Mouse (Mus musculus) left cerebral cortex, postnatal 25 days (tissue): ENCODE measurements at regions not wholly inside any gene's neighbourhood (a gene's known extent, or its start where the extent isn't known, plus 50 kb on each side); places are given as distances from the start of the nearest gene placed in this dataset.

Source experiments
- DNase-seq, 2 experiments: peaks; one replicate each; pipeline ENCODE4 v3.0.0; 2022; ENCODE audit warnings: low spot score in 2 of 2, mixed read lengths in 1 of 2
- intact Hi-C: fragments of 180-260 bp; cut with DNase I; formaldehyde crosslinking; loops from one replicate; pipeline ENCODE4 v1.15.1; 2025

- intact Hi-C loops, result no loop called here
- no peak for DNase-seq
Observed at GRCm38 (mm10) chr2:8115891-8116290, 606.5 kb upstream of the Celf2 start.

- DNase-seq, result no peak
Observed at GRCm38 (mm10) chr2:8112361-8113073, 603.2 kb upstream of the Celf2 start.

GRCm38 (mm10) chr2:8094157-8094556 lies 584.8 kb upstream of the Celf2 start:
- intact Hi-C loops, result no loop called here
- no peak for DNase-seq

More at GRCm38 (mm10) chr2:8112361-8113073, 603.2 kb upstream of the Celf2 start:
- intact Hi-C loops, result no loop called here

GRCm38 (mm10) chr2:8067901-8068300 lies 558.5 kb upstream of the Celf2 start:
- no peak for DNase-seq
- intact Hi-C loops, result loop anchor here (10.0 kb wide), 2 partner anchors 207 to 277 kb away; no protein-coding TSS in a partner anchor

GRCm38 (mm10) chr2:8061687-8062086 lies 552.3 kb upstream of the Celf2 start:
- DNase-seq, result peak in 1 of 2 experiments; percentile 56
- intact Hi-C loops, result loop anchor here (10.0 kb wide), 2 partner anchors 213 to 283 kb away; no protein-coding TSS in a partner anchor

- intact Hi-C loops, result loop anchor here (5.0 to 10.0 kb wide), 8 partner anchors 182 to 774 kb away; no protein-coding TSS in a partner anchor
- peak; percentile 14 to 83 for DNase-seq
Observed at GRCm38 (mm10) chr2:8029212-8029611, 519.8 kb upstream of the Celf2 start.

- intact Hi-C loops, result loop anchor here (5.0 to 10.0 kb wide), 8 partner anchors 180 to 773 kb away; no protein-coding TSS in a partner anchor
- DNase-seq, result no peak
Observed at GRCm38 (mm10) chr2:8027571-8027970, 518.2 kb upstream of the Celf2 start.

- intact Hi-C loops, result loop anchor here (5.0 to 10.0 kb wide), 8 partner anchors 179 to 772 kb away; no protein-coding TSS in a partner anchor
- peak; percentile 51 to 68 for DNase-seq
Observed at GRCm38 (mm10) chr2:8026648-8027047, 517.3 kb upstream of the Celf2 start.

- peak in 1 of 2 experiments; percentile 0 for DNase-seq
- intact Hi-C loops, result loop anchor here (10.0 kb wide), 4 partner anchors 252 to 768 kb away; no protein-coding TSS in a partner anchor
Observed at GRCm38 (mm10) chr2:8022651-8023050, 513.3 kb upstream of the Celf2 start.

- intact Hi-C loops, result loop anchor here (10.0 kb wide), 4 partner anchors 253 to 767 kb away; no protein-coding TSS in a partner anchor
- DNase-seq, result peak in 1 of 2 experiments; percentile 23
Observed at GRCm38 (mm10) chr2:8022043-8022442, 512.7 kb upstream of the Celf2 start.

GRCm38 (mm10) chr2:8012826-8013225 lies 503.5 kb upstream of the Celf2 start:
- intact Hi-C loops, result loop anchor here (5.0 kb wide), 1 partner anchor 334 kb away; no protein-coding TSS in a partner anchor
- peak; percentile 61 to 89 for DNase-seq

GRCm38 (mm10) chr2:7999444-7999843 lies 490.1 kb upstream of the Celf2 start:
- peak in 1 of 2 experiments; percentile 75 for DNase-seq
- intact Hi-C loops, result no loop called here

GRCm38 (mm10) chr2:7974471-7974870 lies 465.1 kb upstream of the Celf2 start:
- intact Hi-C loops, result no loop called here
- no peak for DNase-seq

- no peak for DNase-seq
- intact Hi-C loops, result no loop called here
Observed at GRCm38 (mm10) chr2:7963456-7963855, 454.1 kb upstream of the Celf2 start.

GRCm38 (mm10) chr2:7954210-7954609 lies 444.8 kb upstream of the Celf2 start:
- peak in 1 of 2 experiments; percentile 43 for DNase-seq
- intact Hi-C loops, result no loop called here

GRCm38 (mm10) chr2:7952846-7953245 lies 443.5 kb upstream of the Celf2 start:
- intact Hi-C loops, result no loop called here

GRCm38 (mm10) chr2:7944946-7945345 lies 435.6 kb upstream of the Celf2 start:
- intact Hi-C loops, result loop anchor here (10.0 kb wide), 1 partner anchor 400 kb away; no protein-coding TSS in a partner anchor
- DNase-seq, result peak in 1 of 2 experiments; percentile 67

More at GRCm38 (mm10) chr2:7952846-7953245, 443.5 kb upstream of the Celf2 start:
- no peak for DNase-seq

- peak; percentile 32 to 88 for DNase-seq
- intact Hi-C loops, result loop anchor here (1.0 kb wide), 1 partner anchor 199 kb away; no protein-coding TSS in a partner anchor
Observed at GRCm38 (mm10) chr2:7933617-7934016, 424.3 kb upstream of the Celf2 start.

GRCm38 (mm10) chr2:7906271-7906670 lies 396.9 kb upstream of the Celf2 start:
- DNase-seq, result peak in 1 of 2 experiments; percentile 62
- intact Hi-C loops, result no loop called here

- intact Hi-C loops, result no loop called here
- DNase-seq, result peak; percentile 20 to 75
Observed at GRCm38 (mm10) chr2:7893787-7894186, 384.4 kb upstream of the Celf2 start.
